Mouse (Mus musculus) midbrain, embryonic 10.5 days (tissue): ENCODE measurements around the gene Itln1. TPM values are rescaled to one million over a fixed set of nuclear protein-coding genes. Genes with fewer than 3 reads are reported as not detected.
"Not testable (repeated sequence)": the region's sequence is repeated elsewhere in the genome, so short reads cannot be mapped to it uniquely, and the experiment has no call there.

Experiments used
- DNase-seq: peaks from one replicate; pipeline ENCODE4 v3.0.0-alpha.2; 2017; ENCODE audit warnings: low spot score
- H3K27ac ChIP-seq: fragments of 300-500 bp; sonication (generic); replicated peaks from 2 replicates; pipeline ENCODE4 v1.5.1; 2016; ENCODE audit warnings: mild to moderate bottlenecking
- H3K27me3 ChIP-seq: fragments of 300-500 bp; sonication (generic); 2 replicates; pipeline ENCODE4 v1.6.1; 2016; ENCODE audit warnings: low read depth, mild to moderate bottlenecking; ENCODE audit not compliant: poor library complexity, severe bottlenecking
- H3K36me3 ChIP-seq: fragments of 300-500 bp; sonication (generic); 2 replicates; pipeline ENCODE4 v1.6.1; 2016; ENCODE audit warnings: mild to moderate bottlenecking, moderate library complexity
- H3K4me1 ChIP-seq: fragments of 300-500 bp; sonication (generic); 2 replicates; pipeline ENCODE4 v1.6.1; 2016
- H3K4me3 ChIP-seq: fragments of 300-500 bp; sonication (generic); 2 replicates; pipeline ENCODE4 v1.5.1; 2016; ENCODE audit warnings: mild to moderate bottlenecking, moderate library complexity
- H3K9me3 ChIP-seq: fragments of 300-500 bp; sonication (generic); replicated peaks from 2 replicates; pipeline ENCODE4 v1.6.1; 2016; ENCODE audit warnings: mild to moderate bottlenecking
- WGBS: fragments of 180-500 bp; shearing (Covaris S2); methylation state at CpG from one replicate; pipeline ENCODE4 v1.1.7; 2016; 5-methylcytosine and 5-hydroxymethylcytosine counted together
- polyA plus RNA-seq: library from polyadenylated mRNA; unstranded; fragments of >200 nt; fragmentation: Nextera tagmentation; extraction: Ambion mirVana; gene quantifications from 2 replicates; pipeline ENCODE4 v1.2.1, GENCODE M21; 2016

The Itln1 gene
- polyA plus RNA-seq, 1 experiment from 2014 or later: not detected

GRCm38 (mm10) chr1:171473920-171474640 is 61.0 kb downstream of the Itln1 start:
- Histone ChIP-seq H3K4me1 (no peaks in the 10 kb centered on the region), H3K36me3 (no peaks in the 10 kb centered on the region), H3K4me3 (no peak overlapping the region), H3K27me3 (no peaks in the 10 kb centered on the region), H3K9me3 (no peaks in the 10 kb centered on the region), H3K27ac (no peak overlapping the region)
- 75% methylated on average over 9 of the region's 9 CpGs for WGBS
- no peak for DNase-seq

GRCm38 (mm10) chr1:171473506-171473905 is 61.6 kb downstream of the Itln1 start:
- H3K27me3 ChIP-seq: no peaks in the 10 kb centered on the region
- no peaks in the 10 kb centered on the region for H3K4me1 ChIP-seq
- H3K9me3 ChIP-seq: no peaks in the 10 kb centered on the region
- no peak overlapping the region for H3K4me3 ChIP-seq
- DNase-seq: no peak
- no peak overlapping the region for H3K27ac ChIP-seq
- 81% methylated on average over 4 of the region's 4 CpGs for WGBS
- H3K36me3 ChIP-seq: no peaks in the 10 kb centered on the region

- H3K36me3 ChIP-seq, H3K27ac ChIP-seq, H3K4me1 ChIP-seq, H3K4me3 ChIP-seq, H3K27me3 ChIP-seq, H3K9me3 ChIP-seq, DNase-seq: not testable (repeated sequence)
- 94% methylated on average over 8 of the region's 8 CpGs for WGBS
Measured at GRCm38 (mm10) chr1:171471941-171472340, 63.2 kb downstream of the Itln1 start.

GRCm38 (mm10) chr1:171471452-171471851 is 63.6 kb downstream of the Itln1 start:
- Histone ChIP-seq H3K4me3 (no peak overlapping the region), H3K27me3 (no peaks in the 10 kb centered on the region), H3K27ac (no peak overlapping the region), H3K4me1 (no peaks in the 10 kb centered on the region), H3K36me3 (no peaks in the 10 kb centered on the region), H3K9me3 (no peaks in the 10 kb centered on the region)
- 55% methylated on average over 1 of the region's 1 CpGs for WGBS
- DNase-seq: no peak

- Histone ChIP-seq H3K27me3 (no peaks in the 10 kb centered on the region), H3K36me3 (no peaks in the 10 kb centered on the region), H3K4me1 (no peaks in the 10 kb centered on the region), H3K27ac (no peak overlapping the region), H3K9me3 (no peaks in the 10 kb centered on the region), H3K4me3 (no peak overlapping the region)
- 89% methylated on average over 5 of the region's 5 CpGs for WGBS
- no peak for DNase-seq
Measured at GRCm38 (mm10) chr1:171470896-171471295, 64.2 kb downstream of the Itln1 start.

GRCm38 (mm10) chr1:171470371-171470871 is 64.7 kb downstream of the Itln1 start:
- Histone ChIP-seq H3K36me3 (no peaks in the 10 kb centered on the region), H3K9me3 (no peaks in the 10 kb centered on the region), H3K27ac (no peak overlapping the region), H3K4me3 (no peak overlapping the region), H3K27me3 (no peaks in the 10 kb centered on the region), H3K4me1 (no peaks in the 10 kb centered on the region)
- peak; percentile 55 for DNase-seq
- 38% methylated on average over 7 of the region's 7 CpGs for WGBS

- no peak overlapping the region for H3K4me3 ChIP-seq
- no peaks in the 10 kb centered on the region for H3K36me3 ChIP-seq
- 90% methylated on average over 3 of the region's 3 CpGs for WGBS
- no peak for DNase-seq
- no peaks in the 10 kb centered on the region for H3K9me3 ChIP-seq
- no peaks in the 10 kb centered on the region for H3K4me1 ChIP-seq
- H3K27me3 ChIP-seq: no peaks in the 10 kb centered on the region
- no peak overlapping the region for H3K27ac ChIP-seq
Measured at GRCm38 (mm10) chr1:171469678-171470077, 65.4 kb downstream of the Itln1 start.

Other genes starting within 250 kb of the Itln1 start
- 102 and 109 TPM in 2 replicates for gene Usp21, start 247.3 kb downstream of the Itln1 start, polyA plus RNA-seq
- 102 and 108 TPM in 2 replicates for gene Ufc1, start 240.3 kb downstream of the Itln1 start, polyA plus RNA-seq
- 48.5 and 48.9 TPM in 2 replicates for gene Dedd, start 206.1 kb downstream of the Itln1 start, polyA plus RNA-seq
- gene Nit1, start 189.6 kb downstream of the Itln1 start, polyA plus RNA-seq: 39.4 and 43.5 TPM in 2 replicates
- 146 and 155 TPM in 2 replicates for gene Pfdn2, start 189.6 kb downstream of the Itln1 start, polyA plus RNA-seq
- 1.8 and 2.3 TPM in 2 replicates for gene Klhdc9, start 174.5 kb downstream of the Itln1 start, polyA plus RNA-seq
- 0.60 and 1.2 TPM in 2 replicates for gene Nectin4, start 165.2 kb downstream of the Itln1 start, polyA plus RNA-seq
- 0.69 and 0.87 TPM in 2 replicates for gene Arhgap30, start 146.3 kb downstream of the Itln1 start, polyA plus RNA-seq
- gene Usf1, start 124.0 kb downstream of the Itln1 start, polyA plus RNA-seq: 138 and 161 TPM in 2 replicates
- 8.4 and 9.6 TPM in 2 replicates for gene Tstd1, start 116.4 kb downstream of the Itln1 start, polyA plus RNA-seq
- 14.0 TPM in 2 replicates for gene F11r, start 97.8 kb downstream of the Itln1 start, polyA plus RNA-seq
- gene Alyref2, start 31.8 kb downstream of the Itln1 start, polyA plus RNA-seq: 10.5 and 13.6 TPM in 2 replicates
- gene Cd244a, start 23.9 kb upstream of the Itln1 start, polyA plus RNA-seq: 0.06 TPM in 1 of 2 replicates, not detected in the other
- gene Ly9, start 72.1 kb upstream of the Itln1 start, polyA plus RNA-seq: 0.05 TPM in 1 of 2 replicates, not detected in the other
- not detected in 2 replicates for gene Slamf7, start 117.7 kb upstream of the Itln1 start, polyA plus RNA-seq
- gene Cd48, start 146.7 kb upstream of the Itln1 start, polyA plus RNA-seq: 0.32 and 0.60 TPM in 2 replicates
- 0.14 and 0.23 TPM in 2 replicates for gene Slamf1, start 231.8 kb upstream of the Itln1 start, polyA plus RNA-seq